Mouse (Mus musculus): Measurements from ENCODE around the gene Galntl6.

GRCm38 (mm10) chr8:57803821-57804220 is 1108.6 kb downstream of the Galntl6 start:
- TF ChIP-seq CTCF (IDR thresholded peaks at IDR 0.05; ENCODE audit: low read depth, low read length), result no peak
- no peak for TF ChIP-seq POLR2A (IDR thresholded peaks at IDR 0.05; ENCODE audit: borderline replicate concordance, low read depth, low read length)
